Mouse (Mus musculus) brown adipose tissue, adult 24 weeks (tissue): ENCODE data around the gene Ptpn4. TPM values are rescaled to one million over a fixed set of nuclear protein-coding genes. Genes with fewer than 3 reads are reported as not detected.

Experiments used
- H3K27ac ChIP-seq: fragments of 200-500 bp; replicated peaks from 2 replicates; pipeline ENCODE4 v1.5.1; 2012; ENCODE audit warnings: low read depth, mild to moderate bottlenecking, low read length
- H3K4me1 ChIP-seq: fragments of 200-500 bp; 2 replicates; pipeline ENCODE4 v1.6.1; 2012; ENCODE audit warnings: low read length, mixed read lengths; ENCODE audit not compliant: control insufficient read depth, insufficient read depth, insufficient read length
- H3K4me3 ChIP-seq: fragments of 200-500 bp; 2 replicates; pipeline ENCODE4 v1.5.1; 2012; ENCODE audit warnings: low read depth, mild to moderate bottlenecking, low read length, moderate library complexity; ENCODE audit not compliant: insufficient read depth
- polyA plus RNA-seq: library from polyadenylated mRNA; stranded (reverse); fragments of >200 nt; gene quantifications from 2 replicates; pipeline ENCODE4 v1.2.4, GENCODE M21; 2012; ENCODE audit not compliant: missing spikeins, insufficient read depth, insufficient read length

Gene Ptpn4
- polyA plus RNA-seq: 13.4 and 33.1 TPM in 2 replicates

DNA sequence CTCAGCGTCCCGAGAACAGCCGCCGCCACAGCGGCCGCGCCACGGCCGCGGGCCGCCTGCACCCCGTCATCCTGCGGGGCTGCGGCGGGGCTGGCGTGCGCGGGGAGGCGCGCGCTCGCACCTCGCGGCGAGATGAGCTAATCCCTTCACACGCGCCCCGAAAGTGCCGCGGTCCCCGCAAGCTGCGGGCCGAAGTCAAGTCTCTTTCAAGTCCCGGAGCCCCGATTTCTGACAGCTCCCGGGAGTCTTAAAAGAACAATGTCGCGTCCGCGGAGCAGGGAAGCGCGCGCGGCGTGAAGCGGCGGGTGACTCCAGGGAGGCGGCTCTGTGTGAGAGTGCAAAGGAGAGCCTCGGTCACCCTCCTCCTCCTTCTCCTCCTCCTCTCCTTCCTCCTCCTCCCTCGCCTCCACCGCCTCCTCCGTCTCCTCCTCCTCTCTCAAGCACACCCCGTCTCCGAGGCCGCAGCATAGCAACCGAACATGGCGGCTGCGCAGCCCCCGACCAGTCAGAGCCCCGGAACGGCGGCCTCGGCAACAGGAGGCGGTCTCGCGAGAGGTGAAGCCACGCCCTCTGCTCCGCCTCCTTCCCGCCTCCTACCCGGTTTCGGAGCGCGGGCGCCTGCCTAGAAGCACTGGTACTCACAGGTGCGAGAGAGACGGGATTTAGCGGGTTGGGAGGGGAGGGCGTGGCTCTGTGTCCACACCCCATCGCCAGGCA, at the start of gene Ptpn4:
Ptpn4 (minus strand) TSS at position 579 of the 717 bp plus-strand sequence.
- Histone ChIP-seq H3K27ac (peak within 1 kb of the TSS; percentile 32), H3K4me1 (no peaks in the 10 kb centered on the region), H3K4me3 (peak within 1 kb of the TSS; percentile 77)

DNA sequence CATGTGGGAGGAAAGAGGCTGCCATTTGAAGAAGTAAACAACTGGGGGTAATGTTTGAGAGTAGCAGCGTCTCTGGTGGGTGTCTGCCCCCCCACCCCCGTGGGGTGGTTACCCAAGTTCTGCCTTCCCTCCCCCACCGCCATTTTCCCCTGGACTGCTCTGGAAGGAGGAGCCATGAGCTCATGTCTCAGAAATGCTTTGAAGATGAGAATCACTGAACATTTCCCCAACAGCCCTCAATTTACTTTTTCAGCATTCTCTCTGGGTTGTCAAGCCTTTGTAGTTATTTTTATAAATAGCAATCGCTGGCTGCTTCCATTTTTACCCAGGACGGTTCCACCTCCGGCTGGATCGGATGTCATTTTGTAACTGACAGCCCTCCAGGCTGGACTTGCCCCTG, 48.9 kb upstream of the Ptpn4 start:
- no peak overlapping the region for H3K27ac ChIP-seq
- H3K4me3 ChIP-seq: no peak overlapping the region
- H3K4me1 ChIP-seq: peaks cover 5% of the 10 kb centered on the region; the same call in 1 of the 2 replicates

DNA sequence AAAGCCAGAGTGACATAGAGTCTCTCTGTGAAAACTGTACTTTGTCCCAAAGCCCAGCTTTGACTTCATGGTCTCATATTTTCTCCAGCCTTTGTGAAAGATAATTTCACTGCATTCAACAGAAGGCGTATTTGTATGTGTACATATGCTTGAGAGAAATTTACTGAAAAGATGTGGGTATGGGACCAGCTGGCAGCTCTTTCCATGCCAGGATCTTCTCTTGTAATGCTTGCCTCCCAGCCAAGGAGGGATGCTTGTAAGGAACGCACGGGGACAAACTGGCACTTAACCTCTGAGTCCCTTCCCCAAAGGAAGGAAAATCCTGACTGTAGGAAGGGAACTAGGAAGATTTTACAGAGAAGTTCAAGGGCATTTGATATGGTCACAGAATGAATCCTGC, 46.9 kb upstream of the Ptpn4 start:
- no peak overlapping the region for H3K27ac ChIP-seq
- peaks cover 8% of the 10 kb centered on the region; the same call in 1 of the 2 replicates for H3K4me1 ChIP-seq

GRCm38 (mm10) chr1:119878909-119879308, 41.5 kb upstream of the Ptpn4 start:
- H3K27ac ChIP-seq: no peak overlapping the region
- no peak overlapping the region for H3K4me3 ChIP-seq
- peaks cover 6% of the 10 kb centered on the region; the same call in 1 of the 2 replicates for H3K4me1 ChIP-seq

More for the DNA sequence above, 46.9 kb upstream of the Ptpn4 start:
- H3K4me3 ChIP-seq: no peak overlapping the region

GRCm38 (mm10) chr1:119877469-119877868, 40.1 kb upstream of the Ptpn4 start:
- no peak overlapping the region for H3K27ac ChIP-seq
- no peak overlapping the region for H3K4me3 ChIP-seq
- peaks cover 6% of the 10 kb centered on the region; the same call in 1 of the 2 replicates for H3K4me1 ChIP-seq

- no peaks in the 10 kb centered on the region for H3K4me1 ChIP-seq
- H3K4me3 ChIP-seq: no peak overlapping the region
- H3K27ac ChIP-seq: no peak overlapping the region
These were observed 31.2 kb upstream of the Ptpn4 start for GRCm38 (mm10) chr1:119868395-119869161.

GRCm38 (mm10) chr1:119867300-119867699, 29.9 kb upstream of the Ptpn4 start:
- H3K4me1 ChIP-seq: no peaks in the 10 kb centered on the region

GRCm38 (mm10) chr1:119865311-119865710, 27.9 kb upstream of the Ptpn4 start:
- no peak overlapping the region for H3K27ac ChIP-seq
- H3K4me3 ChIP-seq: no peak overlapping the region
- H3K4me1 ChIP-seq: no peaks in the 10 kb centered on the region

More at GRCm38 (mm10) chr1:119867300-119867699, 29.9 kb upstream of the Ptpn4 start:
- Histone ChIP-seq H3K4me3 (no peak overlapping the region), H3K27ac (no peak overlapping the region)

GRCm38 (mm10) chr1:119863507-119864296, 26.3 kb upstream of the Ptpn4 start:
- Histone ChIP-seq H3K4me3 (no peak overlapping the region), H3K4me1 (no peaks in the 10 kb centered on the region), H3K27ac (no peak overlapping the region)

GRCm38 (mm10) chr1:119859566-119859965, 22.2 kb upstream of the Ptpn4 start:
- H3K27ac ChIP-seq: no peak overlapping the region
- no peaks in the 10 kb centered on the region for H3K4me1 ChIP-seq
- H3K4me3 ChIP-seq: no peak overlapping the region

DNA sequence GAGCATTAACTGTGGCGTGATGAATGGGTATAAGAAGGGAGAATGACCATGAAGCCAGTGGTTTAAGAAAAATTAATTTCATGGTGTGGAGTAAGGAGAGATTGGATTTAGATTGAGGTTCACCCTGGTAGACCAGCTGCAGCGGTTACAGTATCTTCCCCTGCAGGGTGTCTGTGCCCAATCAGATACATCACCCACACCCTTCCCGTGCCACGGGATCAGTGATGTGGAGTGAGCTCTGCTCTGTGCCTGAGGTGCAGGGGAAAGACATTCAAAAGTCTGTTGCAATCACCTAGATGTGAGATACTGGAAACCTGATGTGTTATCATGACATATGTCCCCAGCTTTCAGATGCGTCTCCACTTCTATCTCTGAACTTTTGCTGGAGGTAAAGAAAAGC, 15.6 kb upstream of the Ptpn4 start:
- no peak overlapping the region for H3K4me3 ChIP-seq
- H3K27ac ChIP-seq: no peak overlapping the region
- H3K4me1 ChIP-seq: no peaks in the 10 kb centered on the region

DNA sequence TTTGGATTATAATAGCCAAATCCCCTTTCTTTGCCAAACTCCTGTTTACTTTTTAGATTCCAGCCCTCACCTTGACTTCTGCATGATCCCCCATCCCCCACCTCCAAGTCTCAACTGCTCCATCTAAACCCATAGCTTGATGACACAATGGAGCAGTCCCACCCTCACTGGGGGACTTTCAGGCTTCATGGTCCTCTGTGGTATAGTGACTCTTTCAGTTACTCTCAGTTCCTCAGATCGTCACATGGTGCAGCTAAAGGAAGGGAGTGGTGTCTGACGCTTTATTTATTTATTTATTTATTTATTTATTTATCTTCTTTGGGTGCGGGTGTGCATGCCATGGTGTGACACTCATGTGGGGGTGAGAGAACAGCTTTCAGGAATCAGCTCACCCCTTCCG, 14.9 kb upstream of the Ptpn4 start:
- Histone ChIP-seq H3K27ac (no peak overlapping the region), H3K4me1 (no peaks in the 10 kb centered on the region)

GRCm38 (mm10) chr1:119849146-119849935, 11.9 kb upstream of the Ptpn4 start:
- H3K27ac ChIP-seq: no peak overlapping the region
- 0 out of 2 replicates have a peak, but pooled peaks cover 2% of the 10 kb centered on the region for H3K4me1 ChIP-seq
- no peak overlapping the region for H3K4me3 ChIP-seq

More for the DNA sequence above, 14.9 kb upstream of the Ptpn4 start:
- H3K4me3 ChIP-seq: no peak overlapping the region

- H3K4me1 ChIP-seq: 0 out of 2 replicates have a peak, but pooled peaks cover 2% of the 10 kb centered on the region
- no peak overlapping the region for H3K4me3 ChIP-seq
- no peak overlapping the region; the same call in 1 of the 2 replicates for H3K27ac ChIP-seq
These were observed 7.9 kb upstream of the Ptpn4 start for GRCm38 (mm10) chr1:119845321-119845720.
